Mouse (Mus musculus) CH12.LX (cell line): ENCODE data around the gene Atg101. TPM values are rescaled to one million over a fixed set of nuclear protein-coding genes. Genes with fewer than 3 reads are reported as not detected.

Experiments used
- DNase-seq: peaks from one replicate; pipeline ENCODE4 v3.0.0-alpha.2; 2013; ENCODE audit errors: extremely low read depth
- H3K27ac ChIP-seq: 2 replicates; pipeline ENCODE4 v1.5.1; 2012; ENCODE audit warnings: low read depth, mild to moderate bottlenecking, control low read depth, moderate library complexity; ENCODE audit not compliant: insufficient read depth
- H3K27me3 ChIP-seq: replicated peaks from 2 replicates; pipeline ENCODE3; 2012; ENCODE audit warnings: inconsistent platforms
- H3K36me3 ChIP-seq, 2 experiments: replicated peaks in 1 of 2; 2 replicates each; pipeline versions ENCODE3 to v1.6.1; 2012; ENCODE audit warnings: inconsistent platforms in 1 of 2, low read length in 1 of 2, mild to moderate bottlenecking in 1 of 2, mixed read lengths in 1 of 2, moderate library complexity in 1 of 2; ENCODE audit not compliant: control insufficient read depth in 1 of 2, insufficient read depth in 1 of 2
- H3K4me1 ChIP-seq, 2 experiments: 2 replicates each; pipeline ENCODE4 v1.6.1; 2012; ENCODE audit warnings: inconsistent platforms in 1 of 2, moderate library complexity in 1 of 2; ENCODE audit not compliant: insufficient read depth in 2 of 2, control insufficient read depth in 1 of 2
- H3K4me2 ChIP-seq: 2 replicates; pipeline ENCODE4 v1.6.1; 2012; ENCODE audit warnings: low read depth, mild to moderate bottlenecking, control low read depth; ENCODE audit not compliant: poor library complexity, insufficient read depth, severe bottlenecking
- H3K4me3 ChIP-seq, 3 experiments: fragments of 150-350 bp in 1 of 3; sonication (generic) in 1 of 3; replicated peaks in 1 of 3; 2 replicates each; pipeline versions ENCODE3 to v1.5.1; 2011 to 2012; ENCODE audit warnings: low read depth in 2 of 3, low read length in 2 of 3, mild to moderate bottlenecking in 2 of 3, moderate library complexity in 2 of 3, control low read depth in 1 of 3, improper control_type of control experiment in 1 of 3, inconsistent platforms in 1 of 3, mixed read lengths in 1 of 3; ENCODE audit not compliant: poor library complexity in 1 of 3
- H3K79me2 ChIP-seq: replicated peaks from 2 replicates; pipeline ENCODE4 v1.6.1; 2012; ENCODE audit warnings: mild to moderate bottlenecking, moderate library complexity; ENCODE audit not compliant: control insufficient read depth, poor library complexity, insufficient read depth, severe bottlenecking; ENCODE audit errors: extremely low read depth
- H3K9ac ChIP-seq: 2 replicates; pipeline ENCODE4 v1.6.1; 2012; ENCODE audit warnings: low read depth, mild to moderate bottlenecking, control low read depth, moderate library complexity; ENCODE audit not compliant: insufficient read depth
- H3K9me3 ChIP-seq: replicated peaks from 2 replicates; pipeline ENCODE3; 2012; ENCODE audit warnings: low read length, inconsistent platforms, mixed read lengths
- BHLHE40 ChIP-seq: IDR thresholded peaks from 2 replicates; pipeline ENCODE4 v1.6.1; 2011; ENCODE audit warnings: mild to moderate bottlenecking, low read depth, low read length, improper control_type of control experiment
- CHD1 ChIP-seq: IDR thresholded peaks from 2 replicates; pipeline ENCODE4 v1.6.1; 2012; ENCODE audit warnings: low read depth, low read length, improper control_type of control experiment, inconsistent platforms
- CHD2 ChIP-seq: IDR thresholded peaks from 2 replicates; pipeline ENCODE4 v1.6.1; 2011; ENCODE audit warnings: low read length, improper control_type of control experiment
- CTCF ChIP-seq, 2 experiments: IDR thresholded peaks in 1 of 2; conservative IDR thresholded peaks in 1 of 2; 2 replicates each; pipeline ENCODE4 v1.5.1; 2011 to 2012; ENCODE audit warnings: low read depth in 2 of 2, low read length in 2 of 2, improper control_type of control experiment in 1 of 2, inconsistent platforms in 1 of 2, mild to moderate bottlenecking in 1 of 2, moderate library complexity in 1 of 2
- EP300 ChIP-seq: IDR thresholded peaks from 2 replicates; pipeline ENCODE4 v1.6.1; 2011; ENCODE audit warnings: low read length, improper control_type of control experiment
- GABPA ChIP-seq: IDR thresholded peaks from 2 replicates; pipeline ENCODE4 v1.6.1; 2012; ENCODE audit warnings: low read depth, low read length, improper control_type of control experiment, inconsistent platforms; ENCODE audit not compliant: insufficient replicate concordance
- HCFC1 ChIP-seq: IDR thresholded peaks from 2 replicates; pipeline ENCODE4 v1.6.1; 2012; ENCODE audit warnings: low read depth, mild to moderate bottlenecking, inconsistent platforms, low read length, improper control_type of control experiment
- IRF4 ChIP-seq: IDR thresholded peaks from 2 replicates; pipeline ENCODE4 v1.6.1; 2014; ENCODE audit warnings: low read depth, mild to moderate bottlenecking, inconsistent platforms, low read length, improper control_type of control experiment
- JUN ChIP-seq: IDR thresholded peaks from 2 replicates; pipeline ENCODE4 v1.6.1; 2011; ENCODE audit warnings: low read depth, mild to moderate bottlenecking, low read length, improper control_type of control experiment, moderate library complexity; ENCODE audit not compliant: insufficient read depth
- MAFK ChIP-seq: IDR thresholded peaks from 2 replicates; pipeline ENCODE4 v1.6.1; 2011; ENCODE audit warnings: low read length, improper control_type of control experiment; ENCODE audit not compliant: insufficient replicate concordance
- MAZ ChIP-seq: IDR thresholded peaks from 2 replicates; pipeline ENCODE4 v1.6.1; 2012; ENCODE audit warnings: low read depth, mild to moderate bottlenecking, inconsistent platforms, low read length, improper control_type of control experiment, moderate library complexity
- MEF2A ChIP-seq: IDR thresholded peaks from 2 replicates; pipeline ENCODE4 v1.6.1; 2014; ENCODE audit warnings: low read depth, mild to moderate bottlenecking, inconsistent platforms, low read length, improper control_type of control experiment, borderline replicate concordance
- MYC ChIP-seq: IDR thresholded peaks from 2 replicates; pipeline ENCODE4 v1.6.1; 2011; ENCODE audit warnings: low read depth, mild to moderate bottlenecking, improper control_type of control experiment, low read length
- NELFE ChIP-seq: IDR thresholded peaks from 2 replicates; pipeline ENCODE4 v1.6.1; 2011; ENCODE audit warnings: low read depth, low read length, improper control_type of control experiment
- NRF1 ChIP-seq: IDR thresholded peaks from 2 replicates; pipeline ENCODE4 v1.6.1; 2014; ENCODE audit warnings: low read depth, mild to moderate bottlenecking, inconsistent platforms, low read length, improper control_type of control experiment, moderate library complexity
- POLR2A ChIP-seq: IDR thresholded peaks from 2 replicates; pipeline ENCODE4 v1.6.1; 2011; ENCODE audit warnings: low read depth, mild to moderate bottlenecking, improper control_type of control experiment, low read length
- POLR2AphosphoS2 ChIP-seq: IDR thresholded peaks from 2 replicates; pipeline ENCODE4 v1.6.1; 2011; ENCODE audit warnings: low read depth, low read length, improper control_type of control experiment
- RAD21 ChIP-seq: IDR thresholded peaks from 2 replicates; pipeline ENCODE4 v1.6.1; 2011; ENCODE audit warnings: low read depth, mild to moderate bottlenecking, low read length, improper control_type of control experiment, moderate library complexity
- SIN3A ChIP-seq: IDR thresholded peaks from 2 replicates; pipeline ENCODE4 v1.6.1; 2012; ENCODE audit warnings: low read length, improper control_type of control experiment, inconsistent platforms
- TCF12 ChIP-seq: IDR thresholded peaks from 2 replicates; pipeline ENCODE4 v1.6.1; 2014; ENCODE audit warnings: low read depth, mild to moderate bottlenecking, inconsistent platforms, low read length, improper control_type of control experiment
- USF1 ChIP-seq: IDR thresholded peaks from 2 replicates; pipeline ENCODE4 v1.6.1; 2014; ENCODE audit warnings: low read depth, mild to moderate bottlenecking, inconsistent platforms, low read length, improper control_type of control experiment
- USF2 ChIP-seq: conservative IDR thresholded peaks from 2 replicates; pipeline ENCODE4 v1.6.1; 2011; ENCODE audit warnings: low read depth, low read length, improper control_type of control experiment
- ZMIZ1 ChIP-seq: IDR thresholded peaks from 2 replicates; pipeline ENCODE4 v1.6.1; 2012; ENCODE audit warnings: low read depth, mild to moderate bottlenecking, inconsistent platforms, low read length, improper control_type of control experiment
- ZNF384 ChIP-seq: IDR thresholded peaks from 2 replicates; pipeline ENCODE4 v1.6.1; 2012; ENCODE audit warnings: low read depth, low read length, improper control_type of control experiment, inconsistent platforms
- dilution Hi-C: fragments of 300-500 bp; cut with MboI; formaldehyde crosslinking; loops from 2 replicates; pipeline ENCODE4 v1.14.3; 2020; ENCODE audit warnings: low sequenced_read_pairs; ENCODE audit not compliant: extremely low pct_unique_long_range_greater_than_20kb, extremely low pct_ligation_motif_present
- in situ Hi-C: fragments of 300-500 bp; cut with MboI; formaldehyde crosslinking; loops from 3 replicates; pipeline ENCODE4 v1.14.3; 2019; ENCODE audit warnings: low sequenced_read_pairs, low pct_ligation_motif_present, low pct_unique_long_range_greater_than_20kb, mixed read lengths
- polyA plus RNA-seq: library from polyadenylated mRNA; unstranded; fragments of >175 nt; gene quantifications from 2 replicates; pipeline ENCODE4 v1.2.1, GENCODE M21; 2012; ENCODE audit warnings: low read depth; ENCODE audit not compliant: insufficient read length
- total RNA-seq, 2 experiments: library from RNA; depleted of rRNA; stranded (reverse); fragments of 300-350 nt in 1 of 2; fragments of >200 nt in 1 of 2; gene quantifications; 2 replicates each; pipeline ENCODE4 v1.2.3; 2012 to 2014

Atg101 gene
- total and polyA plus RNA-seq, 3 experiments = 49.1 to 61.3 (median 58.8) TPM

DNA sequence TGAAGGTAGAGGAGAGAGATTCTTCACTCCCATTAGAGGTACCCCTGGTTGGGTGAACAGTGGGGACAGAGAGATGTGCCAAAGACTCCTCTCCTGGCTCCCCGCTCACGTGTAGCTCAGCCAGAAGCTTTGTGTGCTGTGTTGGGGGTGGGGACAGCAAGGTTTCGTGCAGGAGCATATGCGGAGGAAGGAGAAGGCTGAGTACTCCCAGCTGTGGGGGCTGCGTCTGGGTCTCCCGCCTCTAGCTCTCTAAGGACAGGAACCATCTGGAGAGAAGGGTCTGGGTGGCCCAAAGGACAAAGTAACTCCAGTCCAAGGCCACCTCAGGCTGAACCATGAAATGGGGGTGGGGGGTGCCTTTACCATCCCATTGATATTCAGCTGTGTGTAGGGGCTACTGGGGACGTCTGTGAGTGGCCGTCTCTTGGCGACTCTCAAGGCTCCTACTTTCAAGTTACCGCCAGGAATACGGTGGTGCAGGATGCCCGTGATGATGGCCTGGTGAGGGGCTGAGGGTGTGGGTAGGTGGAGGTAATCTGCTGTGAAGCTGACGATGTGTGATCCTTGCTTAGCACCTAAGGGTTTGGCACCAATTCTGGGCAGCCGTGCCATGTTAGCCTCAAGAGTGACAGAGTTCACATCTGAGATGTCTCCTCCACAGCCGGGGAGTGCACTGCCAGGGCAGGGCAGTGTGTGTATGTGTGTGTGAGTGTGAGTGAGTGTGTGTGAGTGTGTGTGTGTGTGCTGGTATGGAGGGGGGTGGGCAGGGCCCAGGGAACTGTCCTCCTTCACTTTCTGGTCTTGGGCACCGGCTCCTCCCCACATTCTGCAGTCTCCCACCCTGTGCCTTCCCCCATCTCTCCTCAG is 10.2 kb downstream of the Atg101 start:
- dilution Hi-C loops = no loop called here
- TF ChIP-seq POLR2AphosphoS2 (no peak), CHD1 (no peak), NRF1 (no peak), EP300 (no peak), TCF12 (no peak), ZMIZ1 (no peak), RAD21 (no peak), JUN (no peak), SIN3A (no peak), BHLHE40 (no peak), USF2 (no peak), ZNF384 (no peak), MAZ (no peak), GABPA (no peak), HCFC1 (no peak), MYC (no peak), POLR2A (no peak), MAFK (no peak), CTCF (conservative IDR thresholded peaks at IDR 0.05 in 1 of 2, IDR thresholded peaks at IDR 0.05 in 1 of 2; ENCODE audit: low read depth in 2 of 2, low read length in 2 of 2) (no peak), NELFE (no peak)

DNA sequence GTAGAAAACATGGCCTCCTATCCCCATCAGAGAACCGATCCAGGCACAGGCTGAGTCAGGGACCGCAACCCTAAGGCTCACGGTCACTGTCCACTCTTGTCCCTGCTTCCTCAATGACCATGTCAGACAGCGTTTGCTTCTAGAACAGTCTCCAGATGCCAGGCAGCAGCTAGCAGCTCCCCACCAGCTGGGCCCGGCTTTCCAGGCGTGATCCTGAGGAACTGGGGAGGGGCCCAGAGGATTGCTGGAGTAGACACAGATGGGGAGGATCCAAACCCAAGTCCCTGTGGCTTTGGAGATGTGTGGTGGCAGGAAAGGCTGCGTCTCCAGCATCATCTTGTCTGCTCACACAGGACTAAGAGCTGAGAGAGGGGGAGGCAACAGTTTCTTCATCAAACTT is 11.0 kb downstream of the Atg101 start:
- Histone ChIP-seq H3K27ac (no peak overlapping the region), H3K79me2 (no peaks in the 10 kb centered on the region), H3K4me1 (peaks cover 3 to 5% of the 10 kb centered on the region in 2 experiments; a peak in 1 of 4 replicates), H3K27me3 (no peaks in the 10 kb centered on the region), H3K36me3 (peaks cover 15 to 32% of the 10 kb centered on the region in 2 experiments), H3K4me2 (no peak overlapping the region), H3K9me3 (no peaks in the 10 kb centered on the region), H3K9ac (no peak overlapping the region), H3K4me3 (no peak overlapping the region)
- in situ Hi-C loops = no loop called here
- DNase-seq = no peak
- dilution Hi-C loops = no loop called here
- no peak for TF ChIP-seq USF1
- TF ChIP-seq MAZ = no peak
- TF ChIP-seq IRF4 = no peak
- TF ChIP-seq MAFK = no peak
- no peak for TF ChIP-seq MEF2A
- no peak for TF ChIP-seq CHD2
- no peak for TF ChIP-seq JUN
- TF ChIP-seq NRF1 = no peak
- no peak for TF ChIP-seq CHD1
- no peak for TF ChIP-seq ZMIZ1
- TF ChIP-seq ZNF384 = no peak
- no peak for TF ChIP-seq HCFC1
- no peak for TF ChIP-seq POLR2AphosphoS2

More for the DNA sequence above, 10.2 kb downstream of the Atg101 start:
- no peak overlapping the region for H3K4me2 ChIP-seq
- in situ Hi-C loops = no loop called here
- no peak for DNase-seq
- H3K27ac ChIP-seq = no peak overlapping the region
- no peak overlapping the region for H3K4me3 ChIP-seq
- no peaks in the 10 kb centered on the region for H3K9me3 ChIP-seq
- peaks cover 3 to 5% of the 10 kb centered on the region in 2 experiments; a peak in 1 of 4 replicates for H3K4me1 ChIP-seq
- no peak overlapping the region for H3K9ac ChIP-seq
- H3K79me2 ChIP-seq = no peaks in the 10 kb centered on the region
- H3K36me3 ChIP-seq = peaks cover 23 to 40% of the 10 kb centered on the region in 2 experiments
- H3K27me3 ChIP-seq = no peaks in the 10 kb centered on the region
